ENCODE assay signal across 7 mouse cellular contexts in genomic region chr1:165460360-165460800, GRCm38 (mm10). TPM values are rescaled to one million over a fixed set of nuclear protein-coding genes. Genes with fewer than 3 reads are reported as not detected.
DNase-seq lines count a peak whose midpoint lies in the region; ATAC-seq lines count a peak whose summit lies in the region.

Gene Dcaf6 (minus strand): TSS chr1:165460475.
Gene Mpc2 (plus strand): TSS chr1:165460637.

- H3K4me2 ChIP-seq in intestine, embryonic 15.5 days (replicated peaks), result peak within 1 kb of the TSS; percentile 81

- no peaks in the 10 kb centered on the region for H3K9me3 ChIP-seq in intestine, embryonic 15.5 days
- no peaks in the 10 kb centered on the region for H3K9me3 ChIP-seq in midbrain, embryonic 10.5 days (replicated peaks)

- intact Hi-C loops in gastrocnemius, postnatal 36 days (cut with DNase I), result no loop called here
- intact Hi-C loops in left cerebral cortex, postnatal 25 days (cut with DNase I), result loop anchor here (2.0 to 5.0 kb wide), 3 partner anchors 97 to 223 kb away; partner anchors contain the start of genes Mpzl1 and Tiprl

- H3K4me3 ChIP-seq in intestine, embryonic 15.5 days (replicated peaks), result peak within 1 kb of the TSS; percentile 92
- peak within 1 kb of the TSS; percentile 95 for H3K4me3 ChIP-seq in midbrain, embryonic 10.5 days

- peak; percentile 100 for DNase-seq in adrenal gland, adult 2 months
- DNase-seq in embryo, embryonic 11.5 days (ENCODE audit: low read depth, low spot score), result peak; percentile 96
- peak; percentile 100 for DNase-seq in gastrocnemius, postnatal 36 days
- DNase-seq in left cerebral cortex, postnatal 25 days (ENCODE audit: low spot score in 2 of 2), result peak; percentile 98 to 99
- peak; percentile 100 for DNase-seq in midbrain, embryonic 10.5 days (ENCODE audit: low spot score)
- DNase-seq in right cerebral cortex, postnatal 4 days, result peak; percentile 100

- H3K36me3 ChIP-seq in intestine, embryonic 15.5 days, result no peaks in the 10 kb centered on the region
- no peaks in the 10 kb centered on the region for H3K36me3 ChIP-seq in midbrain, embryonic 10.5 days

- under 1% methylated on average over 33 of the region's 37 CpGs for WGBS in intestine, embryonic 15.5 days
- WGBS in midbrain, embryonic 10.5 days, result under 1% methylated on average over 33 of the region's 37 CpGs

- no peaks in the 10 kb centered on the region for H3K27me3 ChIP-seq in intestine, embryonic 15.5 days (replicated peaks)
- H3K27me3 ChIP-seq in midbrain, embryonic 10.5 days (ENCODE audit: low read depth, poor library complexity, severe bottlenecking), result no peaks in the 10 kb centered on the region

- H3K4me1 ChIP-seq in intestine, embryonic 15.5 days (replicated peaks), result no peaks in the 10 kb centered on the region
- peaks cover 16% of the 10 kb centered on the region for H3K4me1 ChIP-seq in midbrain, embryonic 10.5 days

- ATAC-seq in intestine, embryonic 15.5 days, result peak; percentile 93

- H3K9ac ChIP-seq in intestine, embryonic 15.5 days, result peak within 1 kb of the TSS; percentile 85

- peak within 1 kb of the TSS; percentile 95 for H3K27ac ChIP-seq in intestine, embryonic 15.5 days
- H3K27ac ChIP-seq in midbrain, embryonic 10.5 days (replicated peaks), result peak within 1 kb of the TSS; percentile 91

RNA-seq across cellular contexts. Expression of gene Dcaf6, which starts in this region (rescaled TPM):
- 10 to 100 TPM; 31.7 to 34.3 TPM for total RNA-seq in adrenal gland, adult 2 months (2021)
- 23.2 and 27.9 TPM in 2 replicates for polyA plus RNA-seq in adrenal gland, adult 2 months (2012; rRNA removed)
- total RNA-seq in gastrocnemius, postnatal 36 days (2021), result 100 to 1,000 TPM; 254 to 275 TPM
- 10.6 and 12.3 TPM in 2 replicates for polyA plus RNA-seq in intestine, embryonic 15.5 days (2015; fragmentation: Nextera tagmentation; extraction: Ambion mirVana)
- total RNA-seq in left cerebral cortex, postnatal 25 days (2021), result 100 to 1,000 TPM in 1 of 2 experiments, 10 to 100 TPM in 1; 90.9 to 101 TPM
- 6.3 and 6.7 TPM in 2 replicates for polyA plus RNA-seq in midbrain, embryonic 10.5 days (2016; fragmentation: Nextera tagmentation; extraction: Ambion mirVana)

RNA-seq across cellular contexts. Expression of gene Mpc2, which starts in this region (rescaled TPM):
- 100 to 1,000 TPM; 166 to 287 TPM for total RNA-seq in adrenal gland, adult 2 months (2021)
- polyA plus RNA-seq in adrenal gland, adult 2 months (2012; rRNA removed), result 194 and 215 TPM in 2 replicates
- total RNA-seq in gastrocnemius, postnatal 36 days (2021), result 100 to 1,000 TPM; 319 to 325 TPM
- 145 and 165 TPM in 2 replicates for polyA plus RNA-seq in intestine, embryonic 15.5 days (2015; fragmentation: Nextera tagmentation; extraction: Ambion mirVana)
- 100 to 1,000 TPM; 126 to 141 TPM for total RNA-seq in left cerebral cortex, postnatal 25 days (2021)
- 96.4 and 97.5 TPM in 2 replicates for polyA plus RNA-seq in midbrain, embryonic 10.5 days (2016; fragmentation: Nextera tagmentation; extraction: Ambion mirVana)

Comparison
In these comparisons a context has a peak if more than half of its experiments do, and no peak if none do; other contexts are left out.
1. Peak in every context shown above with its lines: DNase-seq, ATAC-seq, H3K4me3 ChIP-seq and H3K27ac ChIP-seq.